Mouse (Mus musculus): ENCODE measurements around the gene Ankzf1. TPM values are rescaled to one million over a fixed set of nuclear protein-coding genes. Genes with fewer than 3 reads are reported as not detected.

The Ankzf1 gene
- polyA plus RNA-seq, 1 experiment from 2014 or later = 14.5 TPM

DNA sequence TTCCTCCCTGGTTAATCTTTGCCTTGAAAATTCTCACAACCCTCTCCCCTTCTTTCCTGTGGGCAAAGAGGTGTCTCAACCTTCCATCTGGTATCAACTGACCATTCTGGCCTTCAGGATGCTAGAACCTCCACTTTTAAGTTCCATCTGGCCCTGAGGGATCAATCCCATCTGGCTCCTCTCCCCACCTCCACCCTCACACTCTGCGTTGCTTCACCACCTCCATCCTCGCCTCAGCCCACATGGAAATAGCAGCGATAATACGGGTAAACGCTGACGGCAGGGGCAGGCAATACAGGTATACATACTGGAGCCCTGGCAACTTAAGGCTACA is 25.9 kb downstream of the Ankzf1 start:
- peaks cover 47% of the 10 kb centered on the region for H3K36me3 ChIP-seq
- H3K9ac ChIP-seq = peak overlapping the region; percentile 93
- H3K4me2 ChIP-seq = peak overlapping the region; percentile 95
- peak overlapping the region; percentile 89 for H3K4me3 ChIP-seq
- peak overlapping the region; percentile 95 for H3K27ac ChIP-seq
- no peaks in the 10 kb centered on the region for H3K9me3 ChIP-seq (replicated peaks)
- peaks cover 65% of the 10 kb centered on the region for H3K4me1 ChIP-seq
- 0% methylated on average over 6 of the region's 6 CpGs for WGBS (ENCODE audit: insufficient replicate concordance)
- H3K27me3 ChIP-seq (replicated peaks) = peaks cover 24% of the 10 kb centered on the region
- no peak for ATAC-seq

DNA sequence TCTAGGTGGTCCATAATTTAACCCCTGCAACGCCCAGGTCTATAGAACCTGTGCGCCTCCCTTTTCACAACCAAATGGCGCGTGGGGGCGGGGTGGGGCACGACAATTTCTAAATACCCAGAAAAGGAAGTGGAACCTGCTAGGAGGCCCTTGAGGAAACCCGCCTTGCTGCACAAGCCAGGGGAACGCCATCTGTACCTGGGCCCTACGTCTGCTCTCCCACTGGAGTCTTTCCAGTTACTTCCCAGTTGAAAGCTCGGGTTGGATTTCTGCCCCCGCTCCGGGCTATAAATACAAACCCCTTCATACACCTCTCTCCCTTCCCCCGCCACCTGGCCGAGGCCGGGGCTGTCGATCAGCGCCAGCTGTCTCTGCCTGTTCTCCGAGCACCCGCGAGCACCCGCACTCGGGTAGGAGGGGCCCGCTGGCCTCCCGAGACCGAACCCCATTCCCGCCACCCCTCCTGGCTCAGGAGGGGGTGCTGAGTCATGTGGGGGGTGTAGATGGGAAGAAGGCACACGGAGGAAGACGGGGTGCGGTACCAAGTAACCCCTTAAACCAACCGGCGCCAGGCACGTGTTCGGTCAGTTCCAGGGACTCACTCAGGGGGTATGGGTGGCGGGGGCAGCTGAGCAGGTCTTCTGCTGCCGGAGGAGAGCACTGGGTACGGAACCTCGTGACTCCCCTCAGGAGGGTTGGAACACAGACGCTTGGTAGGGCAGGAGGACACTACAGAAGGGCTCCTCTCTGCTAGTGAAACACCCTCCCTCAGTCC is 26.5 kb downstream of the Ankzf1 start:
- peak overlapping the region; percentile 95 for H3K4me2 ChIP-seq
- ATAC-seq = peak; percentile 62
- H3K27me3 ChIP-seq (replicated peaks) = peaks cover 24% of the 10 kb centered on the region
- WGBS (ENCODE audit: insufficient replicate concordance) = 4% methylated on average over 38 of the region's 38 CpGs
- peaks cover 41% of the 10 kb centered on the region for H3K36me3 ChIP-seq
- peak overlapping the region; percentile 93 for H3K9ac ChIP-seq
- H3K4me1 ChIP-seq = peaks cover 62% of the 10 kb centered on the region
- H3K4me3 ChIP-seq = peak overlapping the region; percentile 89
- H3K27ac ChIP-seq = peak overlapping the region; percentile 95
- no peaks in the 10 kb centered on the region for H3K9me3 ChIP-seq (replicated peaks)

- Histone ChIP-seq H3K27ac (peak overlapping the region; percentile 95), H3K4me3 (peak overlapping the region; percentile 89), H3K9me3 (replicated peaks) (no peaks in the 10 kb centered on the region), H3K36me3 (peaks cover 35% of the 10 kb centered on the region), H3K27me3 (replicated peaks) (peaks cover 24% of the 10 kb centered on the region), H3K4me1 (peaks cover 56% of the 10 kb centered on the region), H3K4me2 (peak overlapping the region; percentile 95), H3K9ac (peak overlapping the region; percentile 93)
- peak; percentile 87 for ATAC-seq
- under 1% methylated on average over 24 of the region's 24 CpGs for WGBS (ENCODE audit: insufficient replicate concordance)
Measured at GRCm38 (mm10) chr1:75219078-75219477, 27.1 kb downstream of the Ankzf1 start.

DNA sequence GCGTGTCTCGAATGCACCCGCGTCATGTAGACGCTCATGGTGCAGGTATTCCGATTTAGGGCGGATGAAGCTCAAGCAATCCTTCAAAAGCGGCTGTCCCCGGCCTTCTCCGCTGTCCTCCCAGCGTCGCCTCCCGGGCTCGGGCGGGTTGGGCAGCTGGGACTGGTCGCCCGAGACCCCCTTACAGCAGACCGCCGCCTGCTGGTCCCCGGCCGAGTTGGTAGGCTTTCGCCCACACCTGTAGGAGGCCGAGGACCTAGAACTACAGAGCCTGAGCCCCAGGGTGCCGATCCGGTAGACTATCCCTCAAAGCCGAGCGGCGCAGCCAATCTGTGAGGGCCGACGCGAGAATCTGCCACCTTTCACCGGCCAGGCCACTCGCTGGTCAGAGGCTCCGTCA is 27.6 kb downstream of the Ankzf1 start, which contains the start of gene Tuba4a:
Gene Tuba4a (minus strand): TSS at position 335 of the 400 bp plus-strand sequence.
- WGBS (ENCODE audit: insufficient replicate concordance) = 4% methylated on average over 34 of the region's 34 CpGs
- Histone ChIP-seq H3K27ac (peak within 1 kb of the TSS; percentile 95), H3K9ac (peak within 1 kb of the TSS; percentile 93), H3K27me3 (replicated peaks) (peaks cover 24% of the 10 kb centered on the region), H3K4me1 (peaks cover 55% of the 10 kb centered on the region), H3K36me3 (peaks cover 30% of the 10 kb centered on the region), H3K4me3 (peak within 1 kb of the TSS; percentile 89), H3K4me2 (peak within 1 kb of the TSS; percentile 95), H3K9me3 (replicated peaks) (no peaks in the 10 kb centered on the region)
- peak; percentile 11 for ATAC-seq

- Histone ChIP-seq H3K4me2 (no peak overlapping the region), H3K36me3 (peaks cover 10% of the 10 kb centered on the region), H3K4me1 (peaks cover 54% of the 10 kb centered on the region), H3K9ac (no peak overlapping the region), H3K27me3 (replicated peaks) (peaks cover 24% of the 10 kb centered on the region), H3K9me3 (replicated peaks) (no peaks in the 10 kb centered on the region), H3K27ac (no peak overlapping the region), H3K4me3 (no peak overlapping the region)
- 68% methylated on average over 3 of the region's 3 CpGs for WGBS (ENCODE audit: insufficient replicate concordance)
- no peak for ATAC-seq
Measured at GRCm38 (mm10) chr1:75221538-75221937, 29.6 kb downstream of the Ankzf1 start.

- H3K4me1 ChIP-seq = peaks cover 50% of the 10 kb centered on the region
- 71% methylated on average over 6 of the region's 6 CpGs for WGBS (ENCODE audit: insufficient replicate concordance)
- no peak overlapping the region for H3K4me2 ChIP-seq
- H3K9me3 ChIP-seq (replicated peaks) = no peaks in the 10 kb centered on the region
- H3K27ac ChIP-seq = no peak overlapping the region
- peaks cover 24% of the 10 kb centered on the region for H3K27me3 ChIP-seq (replicated peaks)
- ATAC-seq = no peak
- H3K4me3 ChIP-seq = no peak overlapping the region
- H3K9ac ChIP-seq = no peak overlapping the region
- H3K36me3 ChIP-seq = no peaks in the 10 kb centered on the region
Measured at GRCm38 (mm10) chr1:75222926-75223325, 31.0 kb downstream of the Ankzf1 start.

DNA sequence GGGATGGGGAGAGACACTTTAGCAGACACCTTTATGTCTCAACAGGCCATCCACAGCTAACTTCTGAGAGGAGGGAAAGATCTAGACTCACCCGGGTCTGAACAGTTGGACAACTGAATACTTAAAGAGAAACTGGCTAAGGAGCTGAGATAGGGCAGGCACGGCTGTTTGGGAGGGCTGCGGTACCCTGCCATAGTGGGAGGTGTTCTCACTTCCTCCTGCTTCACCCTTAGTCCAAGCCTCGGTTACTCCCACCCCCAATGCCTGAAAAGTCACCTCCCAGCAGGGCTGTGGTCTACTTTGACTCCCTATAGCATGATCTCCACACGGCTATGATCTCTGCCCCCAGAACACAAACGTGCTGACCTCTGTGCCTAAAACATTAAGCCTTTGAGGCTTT is 31.6 kb downstream of the Ankzf1 start:
- no peak for ATAC-seq
- no peak overlapping the region for H3K9ac ChIP-seq
- H3K4me1 ChIP-seq = peaks cover 53% of the 10 kb centered on the region
- WGBS (ENCODE audit: insufficient replicate concordance) = 26% methylated on average over 6 of the region's 6 CpGs
- H3K9me3 ChIP-seq (replicated peaks) = no peaks in the 10 kb centered on the region
- no peaks in the 10 kb centered on the region for H3K36me3 ChIP-seq
- H3K27me3 ChIP-seq (replicated peaks) = peaks cover 24% of the 10 kb centered on the region
- H3K27ac ChIP-seq = no peak overlapping the region
- no peak overlapping the region for H3K4me2 ChIP-seq
- no peak overlapping the region for H3K4me3 ChIP-seq

DNA sequence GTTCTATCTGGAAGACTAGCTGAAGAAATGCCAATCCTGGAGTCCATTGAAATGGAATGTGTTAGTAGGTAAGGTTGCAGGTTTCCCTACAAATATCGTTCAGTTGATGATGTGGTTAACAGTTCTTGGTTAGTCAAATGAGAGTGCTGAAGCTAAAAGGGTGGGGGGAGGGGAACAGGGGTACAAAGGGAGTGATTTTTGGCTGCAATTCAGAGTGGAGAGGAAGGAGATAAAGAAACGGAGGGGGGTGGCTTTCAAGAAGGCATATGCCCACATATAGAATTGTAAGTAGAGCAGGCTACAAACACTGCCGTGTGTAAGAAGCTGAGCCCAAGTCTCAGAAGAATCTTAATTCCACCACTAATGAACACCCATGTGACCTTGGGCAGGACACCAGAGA is 33.5 kb downstream of the Ankzf1 start:
- Histone ChIP-seq H3K27me3 (replicated peaks) (peaks cover 14% of the 10 kb centered on the region), H3K4me1 (peaks cover 63% of the 10 kb centered on the region), H3K9me3 (replicated peaks) (no peaks in the 10 kb centered on the region), H3K27ac (no peak overlapping the region), H3K9ac (no peak overlapping the region), H3K4me2 (no peak overlapping the region), H3K4me3 (no peak overlapping the region), H3K36me3 (no peaks in the 10 kb centered on the region)
- whole genome bisulfite sequencing (ENCODE audit: insufficient replicate concordance) = 43% methylated on average over 3 of the region's 3 CpGs
- no peak for ATAC-seq

DNA sequence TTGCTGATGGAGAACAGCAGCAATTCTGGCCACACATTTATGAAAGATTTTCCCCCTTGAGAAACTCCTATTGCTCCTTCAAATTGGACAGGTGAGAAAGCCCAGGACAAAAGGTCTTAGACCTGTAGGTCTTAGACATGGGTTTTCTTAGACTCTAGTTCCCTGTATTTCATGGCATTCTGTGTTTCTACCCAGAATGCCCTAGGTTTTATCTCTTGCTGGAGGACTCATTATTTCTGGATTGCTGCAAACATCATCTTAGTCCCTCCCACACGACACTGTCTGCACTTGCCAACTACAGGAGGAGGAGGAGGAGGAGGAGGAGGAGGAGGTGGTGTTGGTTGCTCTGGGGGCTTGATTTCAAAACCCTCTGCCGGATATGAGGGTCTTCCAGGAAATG is 34.2 kb downstream of the Ankzf1 start:
- no peaks in the 10 kb centered on the region for H3K36me3 ChIP-seq
- H3K4me1 ChIP-seq = peaks cover 69% of the 10 kb centered on the region
- H3K27me3 ChIP-seq (replicated peaks) = peaks cover 7% of the 10 kb centered on the region
- ATAC-seq = no peak
- H3K9me3 ChIP-seq (replicated peaks) = no peaks in the 10 kb centered on the region
- no peak overlapping the region for H3K4me2 ChIP-seq
- H3K27ac ChIP-seq = no peak overlapping the region
- WGBS (ENCODE audit: insufficient replicate concordance) = 38% methylated on average over 2 of the region's 2 CpGs
- H3K9ac ChIP-seq = no peak overlapping the region
- no peak overlapping the region for H3K4me3 ChIP-seq

DNA sequence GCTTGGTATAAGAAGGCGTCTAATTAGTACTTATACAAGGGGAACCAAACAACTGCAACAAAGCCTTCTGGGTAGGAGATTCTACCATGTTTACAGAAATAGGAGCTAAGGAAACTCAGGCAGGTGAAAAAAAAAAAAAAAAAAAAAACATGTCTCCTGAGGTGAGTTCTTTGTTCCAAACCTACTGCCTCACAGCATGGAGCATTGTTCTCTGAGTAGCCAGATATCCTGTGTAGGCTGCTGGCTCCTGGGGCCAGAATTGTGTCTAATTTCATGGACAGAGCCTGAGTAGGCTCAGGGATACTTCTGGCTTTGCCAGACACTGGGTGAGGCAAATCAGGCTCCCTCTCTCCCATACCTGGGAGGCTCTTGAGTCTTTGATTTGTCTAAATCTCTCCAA is 35.7 kb downstream of the Ankzf1 start:
- Histone ChIP-seq H3K4me1 (peaks cover 75% of the 10 kb centered on the region), H3K4me2 (no peak overlapping the region), H3K36me3 (no peaks in the 10 kb centered on the region), H3K9ac (no peak overlapping the region), H3K27me3 (replicated peaks) (no peaks in the 10 kb centered on the region), H3K4me3 (no peak overlapping the region), H3K9me3 (replicated peaks) (no peaks in the 10 kb centered on the region), H3K27ac (no peak overlapping the region)
- 88% methylated on average over 1 of the region's 1 CpGs for whole genome bisulfite sequencing (ENCODE audit: insufficient replicate concordance)
- no peak for ATAC-seq

DNA sequence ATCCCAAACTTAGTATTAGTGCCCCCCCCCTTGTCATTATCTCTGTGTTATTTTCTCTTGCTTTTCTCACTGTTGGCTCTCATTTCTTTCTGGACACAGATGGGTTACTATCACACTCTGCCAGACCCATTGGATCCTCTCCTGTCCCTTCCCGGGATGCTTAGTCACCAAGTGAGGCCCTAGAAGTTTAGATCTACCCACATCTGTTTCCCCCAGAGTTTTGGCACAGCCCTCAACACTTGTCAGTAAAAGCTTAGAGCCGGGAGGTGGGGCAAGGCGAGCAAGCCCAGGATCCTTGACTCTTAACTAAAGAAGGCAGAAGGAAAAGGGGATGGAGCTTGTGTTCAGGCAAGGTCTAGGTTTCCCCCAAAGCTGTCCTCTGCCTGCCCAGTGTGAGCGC is 37.2 kb downstream of the Ankzf1 start:
- Histone ChIP-seq H3K9me3 (replicated peaks) (no peaks in the 10 kb centered on the region), H3K36me3 (no peaks in the 10 kb centered on the region), H3K4me1 (peaks cover 76% of the 10 kb centered on the region), H3K4me2 (peak overlapping the region; percentile 44), H3K9ac (peak overlapping the region; percentile 34; the same call in 1 of the 2 replicates), H3K4me3 (no peak overlapping the region), H3K27me3 (replicated peaks) (no peaks in the 10 kb centered on the region), H3K27ac (peak overlapping the region; percentile 87)
- ATAC-seq = peak; percentile 86
- 33% methylated on average over 4 of the region's 4 CpGs for WGBS (ENCODE audit: insufficient replicate concordance)

DNA sequence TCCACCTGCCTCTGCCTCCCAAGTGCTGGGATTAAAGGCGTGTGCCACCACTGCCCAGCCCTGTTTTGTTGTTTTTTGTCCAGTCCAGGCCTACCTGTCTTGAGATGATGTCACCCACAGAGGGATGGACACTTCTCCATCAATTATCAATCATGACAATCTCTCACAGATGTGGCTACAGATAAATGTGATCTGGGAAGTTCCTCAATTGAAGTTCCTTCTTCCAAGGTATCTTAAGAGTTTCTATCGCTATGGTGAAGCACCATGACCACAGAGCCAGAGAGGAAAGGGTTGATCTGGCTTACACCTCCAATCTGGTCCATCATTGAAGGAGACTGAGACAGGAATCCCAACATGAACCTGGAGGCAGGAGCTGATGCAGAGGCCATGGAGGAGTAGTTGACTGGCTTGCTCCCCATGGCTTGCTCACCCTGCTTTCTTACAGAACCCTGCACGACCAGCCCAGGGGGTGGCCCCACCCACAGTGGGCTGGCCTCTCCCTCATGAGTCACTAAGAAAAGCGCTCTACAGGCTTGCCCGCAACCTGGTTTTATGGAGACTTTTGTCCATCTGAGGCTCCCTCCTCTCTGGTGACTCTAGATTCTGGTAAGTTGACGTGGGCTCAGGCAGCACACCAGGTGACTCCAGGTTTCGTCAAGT is 38.5 kb downstream of the Ankzf1 start:
- H3K4me2 ChIP-seq = peak overlapping the region; percentile 12; the same call in 1 of the 2 replicates
- H3K9me3 ChIP-seq (replicated peaks) = no peaks in the 10 kb centered on the region
- H3K36me3 ChIP-seq = no peaks in the 10 kb centered on the region
- 0 out of 2 replicates have a peak overlapping the region, but pooled peaks have one; percentile 37 for H3K9ac ChIP-seq
- peak; percentile 53 for ATAC-seq
- H3K27me3 ChIP-seq (replicated peaks) = no peaks in the 10 kb centered on the region
- WGBS (ENCODE audit: insufficient replicate concordance) = 50% methylated on average over 7 of the region's 7 CpGs
- peak overlapping the region; percentile 87; the same call in 1 of the 2 replicates for H3K27ac ChIP-seq
- peaks cover 77% of the 10 kb centered on the region for H3K4me1 ChIP-seq
- H3K4me3 ChIP-seq = no peak overlapping the region

All from liver, embryonic 12.5 days (tissue).